Mouse (Mus musculus): Measurements from ENCODE around the gene Cdh13.

GRCm38 (mm10) chr8:118416811-118417355, 133.3 kb downstream of the Cdh13 start:
- no peak for TF ChIP-seq GATA1 (IDR thresholded peaks at IDR 0.05; ENCODE audit: low read length)
- no peak for TF ChIP-seq TAL1 (IDR thresholded peaks at IDR 0.05; ENCODE audit: low read length)

Measured in erythroblast, embryonic 14.5 days (primary cell).